Mouse (Mus musculus) heart, embryonic 13.5 days (tissue): Measurements from ENCODE around the gene Gm7347. TPM values are rescaled to one million over a fixed set of nuclear protein-coding genes. Genes with fewer than 3 reads are reported as not detected.
"Not testable (repeated sequence)": the region's sequence is repeated elsewhere in the genome, so short reads cannot be mapped to it uniquely, and the experiment has no call there.

Experiments
- ATAC-seq: fragments of 200-750 bp; cut with Nextera tagmentation; 2 replicates; pipeline ENCODE4 v1.8.0; 2017; ENCODE audit warnings: moderate TSS enrichment; ENCODE audit not compliant: insufficient number of reproducible peaks, low FRiP score, low TSS enrichment; ENCODE audit errors: extremely low read depth
- H3K27ac ChIP-seq: fragments of 300-500 bp; sonication (generic); replicated peaks from 2 replicates; pipeline ENCODE4 v1.5.1; 2015; ENCODE audit warnings: moderate library complexity, mild to moderate bottlenecking, inconsistent platforms
- H3K27me3 ChIP-seq: fragments of 300-500 bp; sonication (generic); replicated peaks from 2 replicates; pipeline ENCODE4 v1.6.1; 2015; ENCODE audit warnings: mild to moderate bottlenecking, inconsistent platforms
- H3K36me3 ChIP-seq: fragments of 300-500 bp; sonication (generic); 2 replicates; pipeline ENCODE4 v1.6.1; 2015; ENCODE audit warnings: mild to moderate bottlenecking, inconsistent platforms
- H3K4me1 ChIP-seq: fragments of 300-500 bp; sonication (generic); 2 replicates; pipeline ENCODE4 v1.6.1; 2015; ENCODE audit warnings: inconsistent platforms
- H3K4me2 ChIP-seq: fragments of 300-500 bp; sonication (generic); 2 replicates; pipeline ENCODE4 v1.6.1; 2015; ENCODE audit warnings: inconsistent platforms, mild to moderate bottlenecking, moderate library complexity
- H3K4me3 ChIP-seq: fragments of 300-500 bp; sonication (generic); 2 replicates; pipeline ENCODE4 v1.5.1; 2015; ENCODE audit warnings: moderate library complexity, mild to moderate bottlenecking, inconsistent platforms
- H3K9ac ChIP-seq: fragments of 300-500 bp; sonication (generic); 2 replicates; pipeline ENCODE4 v1.6.1; 2015; ENCODE audit warnings: inconsistent platforms, mild to moderate bottlenecking, moderate library complexity
- H3K9me3 ChIP-seq: fragments of 300-500 bp; sonication (generic); 2 replicates; pipeline ENCODE4 v1.6.1; 2016; ENCODE audit warnings: inconsistent platforms
- whole genome bisulfite sequencing: fragments of 180-500 bp; shearing (Covaris S2); methylation state at CpG from one replicate; pipeline ENCODE4 v1.1.7; 2015; ENCODE audit warnings: mixed read lengths; 5-methylcytosine and 5-hydroxymethylcytosine counted together
- polyA plus RNA-seq: library from polyadenylated mRNA; unstranded; fragments of >200 nt; fragmentation: Nextera tagmentation; extraction: Ambion mirVana; gene quantifications from 2 replicates; pipeline ENCODE4 v1.2.1, GENCODE M21; 2015

Gene Gm7347
- polyA plus RNA-seq: 0.08 and 0.09 TPM in 2 replicates

GRCm38 (mm10) chr5:26058481-26058880 is at the start of gene Gm7347:
Gene Gm7347, minus strand, starts transcription at chr5:26058581.
- H3K4me3 ChIP-seq, H3K9ac ChIP-seq, H3K36me3 ChIP-seq, H3K27me3 ChIP-seq, ATAC-seq, H3K4me1 ChIP-seq, H3K27ac ChIP-seq, H3K9me3 ChIP-seq, H3K4me2 ChIP-seq: not testable (repeated sequence)
- no CpG with 5 or more reads among the region's 2 CpGs for WGBS

GRCm38 (mm10) chr5:26105262-26105661 is 46.9 kb upstream of the Gm7347 start, which contains the start of gene 5031410I06Rik:
Gene 5031410I06Rik, minus strand, starts transcription at chr5:26105362.
- not testable (repeated sequence) for H3K4me1 ChIP-seq, H3K9me3 ChIP-seq, H3K36me3 ChIP-seq, ATAC-seq, H3K27ac ChIP-seq, H3K4me3 ChIP-seq, H3K4me2 ChIP-seq, H3K9ac ChIP-seq, H3K27me3 ChIP-seq
- WGBS: no CpG with 5 or more reads among the region's 3 CpGs

GRCm38 (mm10) chr5:26089191-26089590 is 30.8 kb upstream of the Gm7347 start, which contains the start of gene Gm10471:
Gene Gm10471, minus strand, starts transcription at chr5:26089291.
- H3K4me1 ChIP-seq, H3K4me3 ChIP-seq, H3K9me3 ChIP-seq, H3K27ac ChIP-seq, H3K9ac ChIP-seq, H3K4me2 ChIP-seq, H3K36me3 ChIP-seq, H3K27me3 ChIP-seq, ATAC-seq: not testable (repeated sequence)
- 52% methylated on average over 1 of the region's 1 CpGs for WGBS

GRCm38 (mm10) chr5:26079023-26079422 is 20.6 kb upstream of the Gm7347 start:
- H3K4me3 ChIP-seq, H3K4me1 ChIP-seq, H3K9ac ChIP-seq: not testable (repeated sequence)

GRCm38 (mm10) chr5:26070716-26071115 is 12.3 kb upstream of the Gm7347 start:
- Histone ChIP-seq H3K27me3 (no peaks in the 10 kb centered on the region), H3K4me3 (no peak overlapping the region), H3K27ac (no peak overlapping the region), H3K9ac (no peak overlapping the region), H3K4me2 (no peak overlapping the region), H3K36me3 (no peaks in the 10 kb centered on the region), H3K4me1 (no peaks in the 10 kb centered on the region), H3K9me3 (no peaks in the 10 kb centered on the region)
- ATAC-seq: no peak
- 78% methylated on average over 24 of the region's 24 CpGs for WGBS

More at GRCm38 (mm10) chr5:26079023-26079422, 20.6 kb upstream of the Gm7347 start:
- H3K36me3 ChIP-seq, H3K27me3 ChIP-seq, ATAC-seq, H3K9me3 ChIP-seq, H3K27ac ChIP-seq, H3K4me2 ChIP-seq: not testable (repeated sequence)

- H3K9me3 ChIP-seq, H3K36me3 ChIP-seq, H3K4me3 ChIP-seq, H3K27ac ChIP-seq, H3K4me1 ChIP-seq, H3K4me2 ChIP-seq, H3K27me3 ChIP-seq, H3K9ac ChIP-seq, ATAC-seq: not testable (repeated sequence)
- 53% methylated on average over 2 of the region's 2 CpGs for WGBS
Measured at GRCm38 (mm10) chr5:26039458-26039857, 18.9 kb downstream of the Gm7347 start, which contains the start of gene Speer4a. Gene Speer4a, minus strand, starts transcription at chr5:26039558.

- WGBS: no CpG with 5 or more reads among the region's 3 CpGs
- ATAC-seq, H3K9me3 ChIP-seq, H3K27me3 ChIP-seq, H3K27ac ChIP-seq, H3K4me3 ChIP-seq, H3K36me3 ChIP-seq, H3K4me2 ChIP-seq, H3K4me1 ChIP-seq, H3K9ac ChIP-seq: not testable (repeated sequence)
Measured at GRCm38 (mm10) chr5:26022816-26023215, 35.6 kb downstream of the Gm7347 start, which contains the start of gene Gm5862. Gene Gm5862, minus strand, starts transcription at chr5:26022916.

- not testable (repeated sequence) for H3K27ac ChIP-seq, ATAC-seq, H3K4me3 ChIP-seq, H3K9me3 ChIP-seq, H3K36me3 ChIP-seq, H3K9ac ChIP-seq, H3K4me1 ChIP-seq
- Histone ChIP-seq H3K4me2 (peak overlapping the region; percentile 63), H3K27me3 (peaks cover 17% of the 10 kb centered on the region)
- 47% methylated on average over 7 of the region's 7 CpGs for WGBS
Measured at GRCm38 (mm10) chr5:26007697-26008096, 50.7 kb downstream of the Gm7347 start.

GRCm38 (mm10) chr5:26006937-26007695 is 51.3 kb downstream of the Gm7347 start:
- not testable (repeated sequence) for H3K36me3 ChIP-seq, H3K9me3 ChIP-seq, H3K4me1 ChIP-seq, H3K27ac ChIP-seq
- Histone ChIP-seq H3K4me2 (peak overlapping the region; percentile 63), H3K9ac (peak overlapping the region; percentile 19; the same call in 1 of the 2 replicates), H3K27me3 (peaks cover 17% of the 10 kb centered on the region), H3K4me3 (peak overlapping the region; percentile 39)
- peak; percentile 74 for ATAC-seq
- 16% methylated on average over 45 of the region's 45 CpGs for WGBS

GRCm38 (mm10) chr5:26004698-26005097 is 53.7 kb downstream of the Gm7347 start, which contains the start of gene Gm1979:
Gene Gm1979, minus strand, starts transcription at chr5:26004798.
- H3K4me2 ChIP-seq, H3K9ac ChIP-seq, ATAC-seq, H3K36me3 ChIP-seq, H3K27ac ChIP-seq, H3K4me1 ChIP-seq, H3K4me3 ChIP-seq, H3K9me3 ChIP-seq: not testable (repeated sequence)
- H3K27me3 ChIP-seq: peaks cover 17% of the 10 kb centered on the region
- 74% methylated on average over 1 of the region's 2 CpGs for WGBS
